Comparison of ENCODE assay signal across 18 mouse cellular contexts in genomic region chr9:49640764-49641163, GRCm38 (mm10).
A peak's percentile ranks its signal among the peaks of the same experiment; 100 is the strongest.
DNase-seq lines count a peak whose midpoint lies in the region; ATAC-seq lines count a peak whose summit lies in the region.
"Had no signal": no experiment of that assay in that cellular context is flagged by ENCODE, and none has a peak within 500 bp of the region (broad histone marks: within the 10 kb centered on the region; RNA-seq: fewer than 3 reads in every experiment).

No protein-coding gene starts in this region.

- no peaks in the 10 kb centered on the region for H3K36me3 ChIP-seq in hindbrain, embryonic 15.5 days
- H3K36me3 ChIP-seq in hindbrain, embryonic 11.5 days (ENCODE audit: control insufficient read depth, insufficient read depth, low read length), result no peaks in the 10 kb centered on the region
- H3K36me3 ChIP-seq in neural tube, embryonic 14.5 days (ENCODE audit: control insufficient read depth, insufficient read depth, low read length), result no peaks in the 10 kb centered on the region
- H3K36me3 ChIP-seq: embryonic facial prominence, embryonic 10.5 days; liver, embryonic 15.5 days had no signal

- DNase-seq in hindbrain, embryonic 11.5 days (ENCODE audit: low spot score), result no peak
- DNase-seq in cerebellum, postnatal 10 days, result peak; percentile 31 to 44
- peak; percentile 33 to 58 for DNase-seq in cerebellum, postnatal 14 days
- no peak for DNase-seq in lung, postnatal 10 days
- DNase-seq in embryo, embryonic 9.5 days (ENCODE audit: extremely low spot score), result no peak
- DNase-seq: adrenal gland, adult 8-10 months; gastrocnemius, adult 2 months; heart, postnatal 10 days; kidney, adult 18-20 months; right cerebral cortex, postnatal 4 days had no signal

- 79% methylated on average over 3 of the region's 3 CpGs for WGBS in hindbrain, embryonic 15.5 days
- 90% methylated on average over 3 of the region's 3 CpGs for WGBS in hindbrain, embryonic 11.5 days
- WGBS in neural tube, embryonic 14.5 days, result 80% methylated on average over 3 of the region's 3 CpGs

- H3K4me2 ChIP-seq in hindbrain, embryonic 15.5 days, result no peak overlapping the region
- H3K4me2 ChIP-seq in hindbrain, embryonic 11.5 days (replicated peaks; ENCODE audit: low read depth, low read length), result no peak overlapping the region
- H3K4me2 ChIP-seq in neural tube, embryonic 14.5 days (ENCODE audit: low read depth, low read length), result no peak overlapping the region
- H3K4me2 ChIP-seq: forebrain, embryonic 12.5 days; heart, embryonic 11.5 days; limb, embryonic 15.5 days; liver, embryonic 15.5 days; neural tube, embryonic 12.5 days had no signal

- no peaks in the 10 kb centered on the region for H3K27me3 ChIP-seq in hindbrain, embryonic 15.5 days
- no peaks in the 10 kb centered on the region for H3K27me3 ChIP-seq in hindbrain, embryonic 11.5 days (ENCODE audit: control insufficient read depth, insufficient read depth, low read length)
- H3K27me3 ChIP-seq in neural tube, embryonic 14.5 days (ENCODE audit: control insufficient read depth, insufficient read depth, low read length), result no peaks in the 10 kb centered on the region
- H3K27me3 ChIP-seq: forebrain, embryonic 12.5 days; limb, embryonic 15.5 days; liver, embryonic 15.5 days; neural tube, embryonic 12.5 days had no signal

- 0 out of 2 replicates have a peak overlapping the region, but pooled peaks have one; percentile 32 for H3K27ac ChIP-seq in hindbrain, embryonic 15.5 days (replicated peaks)
- no peak overlapping the region for H3K27ac ChIP-seq in hindbrain, embryonic 11.5 days (ENCODE audit: low read depth, low read length)
- H3K27ac ChIP-seq in neural tube, embryonic 14.5 days (ENCODE audit: low read depth, low read length), result 0 out of 2 replicates have a peak overlapping the region, but pooled peaks have one; percentile 22
- H3K27ac ChIP-seq: embryonic facial prominence, embryonic 10.5 days; forebrain, embryonic 12.5 days; gastrocnemius, adult 2 months; limb, embryonic 15.5 days; liver, embryonic 15.5 days; neural tube, embryonic 12.5 days had no signal

- H3K4me3 ChIP-seq in hindbrain, embryonic 15.5 days, result no peak overlapping the region
- H3K4me3 ChIP-seq in hindbrain, embryonic 11.5 days (ENCODE audit: low read depth, low read length), result no peak overlapping the region
- H3K4me3 ChIP-seq in neural tube, embryonic 14.5 days (ENCODE audit: low read depth, low read length), result no peak overlapping the region
- H3K4me3 ChIP-seq: embryonic facial prominence, embryonic 10.5 days; forebrain, embryonic 12.5 days; gastrocnemius, adult 2 months; limb, embryonic 15.5 days; liver, embryonic 15.5 days; neural tube, embryonic 12.5 days had no signal

- no peak overlapping the region for H3K9ac ChIP-seq in hindbrain, embryonic 15.5 days
- H3K9ac ChIP-seq in hindbrain, embryonic 11.5 days (ENCODE audit: low read depth, low read length), result no peak overlapping the region
- no peak overlapping the region for H3K9ac ChIP-seq in neural tube, embryonic 14.5 days (replicated peaks; ENCODE audit: low read depth, low read length)
- H3K9ac ChIP-seq: forebrain, embryonic 12.5 days; limb, embryonic 15.5 days; liver, embryonic 15.5 days; neural tube, embryonic 12.5 days had no signal

- peaks cover 41% of the 10 kb centered on the region for H3K4me1 ChIP-seq in hindbrain, embryonic 15.5 days (replicated peaks)
- H3K4me1 ChIP-seq in hindbrain, embryonic 11.5 days (replicated peaks; ENCODE audit: control insufficient read depth, insufficient read depth, low read length), result no peaks in the 10 kb centered on the region
- peaks cover 30% of the 10 kb centered on the region for H3K4me1 ChIP-seq in neural tube, embryonic 14.5 days (ENCODE audit: control insufficient read depth, insufficient read depth, low read length)
- H3K4me1 ChIP-seq: embryonic facial prominence, embryonic 10.5 days; limb, embryonic 15.5 days; liver, embryonic 15.5 days had no signal

- H3K9me3 ChIP-seq in hindbrain, embryonic 15.5 days, result no peaks in the 10 kb centered on the region
- H3K9me3 ChIP-seq in hindbrain, embryonic 11.5 days (ENCODE audit: control insufficient read depth, low read length), result no peaks in the 10 kb centered on the region
- H3K9me3 ChIP-seq in neural tube, embryonic 14.5 days (ENCODE audit: control insufficient read depth, low read length), result no peaks in the 10 kb centered on the region
- H3K9me3 ChIP-seq: embryonic facial prominence, embryonic 10.5 days; forebrain, embryonic 12.5 days; limb, embryonic 15.5 days; liver, embryonic 15.5 days; neural tube, embryonic 12.5 days had no signal

- ATAC-seq in hindbrain, embryonic 15.5 days (ENCODE audit: low FRiP score, low read depth), result no peak
- no peak for ATAC-seq in hindbrain, embryonic 11.5 days (ENCODE audit: low FRiP score)
- no peak for ATAC-seq in neural tube, embryonic 14.5 days (ENCODE audit: low read depth)

Comparison
In these comparisons a context has a peak if more than half of its experiments do, and no peak if none do; other contexts are left out.
1. DNase-seq: peak in cerebellum, postnatal 10 days (2 of 2) and cerebellum, postnatal 14 days (2 of 2); none in hindbrain, embryonic 11.5 days (single experiment), lung, postnatal 10 days (single experiment) and embryo, embryonic 9.5 days (single experiment).